Mouse (Mus musculus) lung, postnatal 14 days (tissue): ENCODE measurements around the gene Ttc16.

Source experiments
- DNase-seq: peaks from one replicate; pipeline ENCODE4 v3.0.0; 2021

Gene Ttc16

GRCm38 (mm10) chr2:32712934-32713817 lies 62.3 kb downstream of the Ttc16 start, which contains the start of gene Cdk9:
Cdk9 (minus strand) TSS chr2:32713076.
- DNase-seq, result peak; percentile 95

- DNase-seq, result peak; percentile 95
Observed at GRCm38 (mm10) chr2:32712586-32712933, 62.9 kb downstream of the Ttc16 start.

GRCm38 (mm10) chr2:32712108-32712551 lies 63.3 kb downstream of the Ttc16 start:
- peak; percentile 66 for DNase-seq

GRCm38 (mm10) chr2:32711301-32712056 lies 64.0 kb downstream of the Ttc16 start:
- no peak for DNase-seq

GRCm38 (mm10) chr2:32710425-32710824 lies 65.0 kb downstream of the Ttc16 start:
- DNase-seq, result no peak

- no peak for DNase-seq
Observed at GRCm38 (mm10) chr2:32709521-32710137, 65.8 kb downstream of the Ttc16 start.

- DNase-seq, result peak; percentile 71
Observed at GRCm38 (mm10) chr2:32708643-32709042, 66.8 kb downstream of the Ttc16 start.
